Mouse (Mus musculus) forebrain, embryonic 11.5 days (tissue): Measurements from ENCODE around the gene Ifi204. TPM values are rescaled to one million over a fixed set of nuclear protein-coding genes. Genes with fewer than 3 reads are reported as not detected.
"Not testable (repeated sequence)": the region's sequence is repeated elsewhere in the genome, so short reads cannot be mapped to it uniquely, and the experiment has no call there.

Experiments
- ATAC-seq: fragments of 200-750 bp; cut with Nextera tagmentation; replicated peaks from 2 replicates; pipeline ENCODE4 v1.8.0; 2017; ENCODE audit warnings: moderate TSS enrichment; ENCODE audit not compliant: low FRiP score
- DNase-seq: peaks from one replicate; pipeline ENCODE4 v3.0.0-alpha.2; 2017; ENCODE audit warnings: low spot score
- H3K27ac ChIP-seq: fragments of 300-500 bp; sonication (generic); 2 replicates; pipeline ENCODE4 v1.5.1; 2014; ENCODE audit warnings: low read depth, low read length
- H3K27me3 ChIP-seq: fragments of 300-500 bp; sonication (generic); 2 replicates; pipeline ENCODE4 v1.6.1; 2014; ENCODE audit warnings: mild to moderate bottlenecking, low read length, mixed read lengths; ENCODE audit not compliant: control insufficient read depth, insufficient read depth
- H3K36me3 ChIP-seq: fragments of 300-500 bp; sonication (generic); 2 replicates; pipeline ENCODE4 v1.6.1; 2014; ENCODE audit warnings: mild to moderate bottlenecking, low read length, moderate library complexity, mixed read lengths; ENCODE audit not compliant: control insufficient read depth, insufficient read depth
- H3K4me1 ChIP-seq: fragments of 300-500 bp; sonication (generic); replicated peaks from 2 replicates; pipeline ENCODE4 v1.6.1; 2014; ENCODE audit warnings: low read length, mixed read lengths; ENCODE audit not compliant: control insufficient read depth, insufficient read depth
- H3K4me2 ChIP-seq: fragments of 300-500 bp; sonication (generic); 2 replicates; pipeline ENCODE4 v1.6.1; 2014; ENCODE audit warnings: low read depth, mild to moderate bottlenecking, low read length, moderate library complexity, mixed read lengths; ENCODE audit not compliant: severe bottlenecking
- H3K4me3 ChIP-seq: fragments of 300-500 bp; sonication (generic); 2 replicates; pipeline ENCODE4 v1.5.1; 2014; ENCODE audit warnings: low read depth, low read length
- H3K9ac ChIP-seq: fragments of 300-500 bp; sonication (generic); 2 replicates; pipeline ENCODE4 v1.6.1; 2014; ENCODE audit warnings: low read length
- H3K9me3 ChIP-seq: fragments of 300-500 bp; sonication (generic); 2 replicates; pipeline ENCODE4 v1.6.1; 2016; ENCODE audit warnings: low read length, mixed read lengths; ENCODE audit not compliant: control insufficient read depth
- WGBS: fragments of 180-500 bp; shearing (Covaris S2); extraction: QIAGEN DNeasy Blood & Tissue Kit; methylation state at CpG from one replicate; pipeline ENCODE4 v1.1.7; 2014; 5-methylcytosine and 5-hydroxymethylcytosine counted together
- polyA plus RNA-seq: library from polyadenylated mRNA; unstranded; fragments of >200 nt; fragmentation: Nextera tagmentation; extraction: Ambion mirVana; gene quantifications from 2 replicates; pipeline ENCODE4 v1.2.1, GENCODE M21; 2014

Ifi204 gene
- polyA plus RNA-seq: 0.56 and 0.71 TPM in 2 replicates

DNA sequence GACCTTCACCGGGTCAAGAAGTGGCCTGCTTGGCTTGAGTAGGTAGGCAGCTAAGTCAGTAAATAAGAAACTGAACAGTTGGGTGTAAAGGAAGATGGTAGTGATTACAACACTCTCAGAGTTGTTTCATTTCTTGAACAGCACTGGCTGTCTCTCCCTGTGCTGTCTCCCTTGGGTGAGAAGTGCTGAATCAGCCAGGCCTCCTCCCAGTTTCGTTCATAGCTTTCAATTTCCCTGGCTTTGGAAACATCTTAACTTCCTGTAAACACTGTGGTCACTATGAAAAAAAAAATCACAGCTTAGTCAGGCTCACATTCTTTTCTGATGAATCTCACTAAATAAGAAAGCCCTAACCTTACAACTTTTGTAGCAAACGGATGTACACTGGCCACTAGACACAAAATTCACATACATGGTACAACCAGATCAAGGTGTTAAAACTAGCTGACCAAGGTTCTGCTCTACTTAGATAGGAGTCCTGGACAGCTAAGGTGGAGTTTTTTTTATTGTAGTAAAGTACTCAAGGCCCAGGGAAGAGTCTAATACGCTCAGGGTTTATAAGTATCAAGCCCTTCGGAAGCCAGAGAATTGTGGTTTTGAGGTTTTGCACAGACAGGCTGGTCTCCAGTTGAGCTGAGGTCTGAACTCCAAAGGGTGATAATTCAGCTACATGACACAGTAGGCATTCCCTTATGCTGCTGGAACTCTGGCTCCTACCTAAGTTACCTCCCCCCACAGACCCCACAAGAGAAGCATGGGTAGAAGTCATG lies at the start of gene Ifi204:
Ifi204 (minus strand) TSS at position 96 of the 770 bp plus-strand sequence.
- not testable (repeated sequence) for H3K27me3 ChIP-seq, ATAC-seq, DNase-seq, H3K4me1 ChIP-seq, H3K4me2 ChIP-seq, H3K9me3 ChIP-seq, H3K36me3 ChIP-seq, H3K27ac ChIP-seq, H3K9ac ChIP-seq, H3K4me3 ChIP-seq
- 86% methylated on average over 5 of the region's 5 CpGs for WGBS

GRCm38 (mm10) chr1:173809294-173809693 lies 42.6 kb upstream of the Ifi204 start:
- H3K9me3 ChIP-seq, ATAC-seq, H3K9ac ChIP-seq, H3K27me3 ChIP-seq, H3K36me3 ChIP-seq, DNase-seq, H3K4me1 ChIP-seq, H3K4me2 ChIP-seq, H3K4me3 ChIP-seq, H3K27ac ChIP-seq: not testable (repeated sequence)
- 86% methylated on average over 2 of the region's 2 CpGs for WGBS

- not testable (repeated sequence) for H3K9me3 ChIP-seq, H3K27me3 ChIP-seq, H3K4me2 ChIP-seq, DNase-seq, ATAC-seq, H3K27ac ChIP-seq, H3K4me1 ChIP-seq, H3K4me3 ChIP-seq, H3K36me3 ChIP-seq, H3K9ac ChIP-seq
- 80% methylated on average over 2 of the region's 2 CpGs for WGBS
These were observed 36.0 kb upstream of the Ifi204 start for GRCm38 (mm10) chr1:173802689-173803281.

- not testable (repeated sequence) for H3K4me3 ChIP-seq, H3K9me3 ChIP-seq, DNase-seq, H3K36me3 ChIP-seq, H3K4me1 ChIP-seq, H3K27ac ChIP-seq, H3K9ac ChIP-seq, H3K4me2 ChIP-seq, H3K27me3 ChIP-seq, ATAC-seq
- 77% methylated on average over 3 of the region's 3 CpGs for WGBS
These were observed 35.5 kb upstream of the Ifi204 start for GRCm38 (mm10) chr1:173802207-173802606.

DNA sequence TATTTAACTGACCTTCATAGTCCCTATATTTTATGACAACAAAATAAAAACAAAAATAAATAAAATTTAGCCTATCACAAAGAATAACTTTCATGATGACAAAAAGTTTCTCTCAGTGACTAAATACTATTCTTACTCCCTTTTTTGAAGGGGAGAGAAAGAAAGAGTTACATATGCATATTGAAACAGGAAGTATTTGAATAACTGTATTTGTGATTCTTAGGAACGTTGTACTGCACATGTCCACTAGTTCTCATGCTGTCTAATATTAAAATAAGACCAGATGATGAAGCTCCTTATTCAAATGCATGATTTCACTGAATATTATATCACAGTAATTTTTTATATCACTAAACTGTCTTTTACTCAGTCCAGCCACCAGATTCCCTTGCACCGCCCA lies 35.0 kb upstream of the Ifi204 start:
- H3K9me3 ChIP-seq, DNase-seq, H3K27ac ChIP-seq, H3K27me3 ChIP-seq, H3K4me1 ChIP-seq, H3K36me3 ChIP-seq, H3K4me2 ChIP-seq, H3K4me3 ChIP-seq, H3K9ac ChIP-seq, ATAC-seq: not testable (repeated sequence)
- 95% methylated on average over 2 of the region's 2 CpGs for WGBS

DNA sequence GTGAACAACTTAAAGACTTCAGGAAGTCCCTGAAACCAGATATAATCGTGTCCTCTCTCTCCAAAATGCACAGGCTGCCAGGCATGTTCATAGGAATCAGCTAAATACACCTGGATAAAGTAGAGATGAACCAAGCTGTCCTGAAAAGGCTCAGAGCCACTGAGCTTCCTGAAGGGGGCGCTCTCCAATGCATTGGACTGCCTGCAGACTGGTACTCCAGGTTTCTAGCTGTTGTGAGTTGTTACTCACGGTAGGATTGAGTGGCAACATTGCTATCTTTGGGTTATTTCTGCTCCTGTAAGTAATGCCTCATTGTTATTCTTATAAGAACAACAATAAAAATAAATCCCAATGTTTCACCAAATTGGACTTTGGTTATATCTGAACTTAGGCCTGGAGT lies 6.7 kb upstream of the Ifi204 start:
- H3K9ac ChIP-seq, H3K36me3 ChIP-seq, H3K4me3 ChIP-seq, H3K9me3 ChIP-seq, H3K4me1 ChIP-seq, H3K27me3 ChIP-seq, DNase-seq, ATAC-seq, H3K27ac ChIP-seq, H3K4me2 ChIP-seq: not testable (repeated sequence)
- WGBS: 75% methylated on average over 2 of the region's 3 CpGs

DNA sequence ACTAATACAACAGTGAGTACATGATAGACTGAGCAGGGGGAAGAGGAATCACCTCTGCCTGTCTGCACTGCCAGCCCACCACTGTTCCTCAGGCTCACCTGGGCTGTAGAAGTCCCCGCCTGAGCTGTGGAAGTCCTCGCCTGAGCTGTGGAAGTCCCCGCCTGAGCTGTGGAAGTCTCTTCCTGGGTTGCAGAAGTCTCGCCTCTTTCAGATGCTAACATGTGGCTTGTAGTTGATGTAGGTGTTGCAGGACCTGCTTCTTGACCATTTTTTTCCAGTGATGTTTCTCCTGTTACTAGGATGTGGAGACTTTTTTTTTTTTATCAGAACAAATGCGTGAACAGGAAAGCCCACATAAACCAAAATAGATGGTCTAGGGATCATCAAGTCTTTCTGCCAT lies 6.7 kb downstream of the Ifi204 start:
- not testable (repeated sequence) for ATAC-seq, H3K9ac ChIP-seq, H3K27me3 ChIP-seq, H3K36me3 ChIP-seq, H3K4me1 ChIP-seq, H3K27ac ChIP-seq, H3K4me2 ChIP-seq, H3K9me3 ChIP-seq, H3K4me3 ChIP-seq, DNase-seq
- WGBS: 88% methylated on average over 5 of the region's 5 CpGs

DNA sequence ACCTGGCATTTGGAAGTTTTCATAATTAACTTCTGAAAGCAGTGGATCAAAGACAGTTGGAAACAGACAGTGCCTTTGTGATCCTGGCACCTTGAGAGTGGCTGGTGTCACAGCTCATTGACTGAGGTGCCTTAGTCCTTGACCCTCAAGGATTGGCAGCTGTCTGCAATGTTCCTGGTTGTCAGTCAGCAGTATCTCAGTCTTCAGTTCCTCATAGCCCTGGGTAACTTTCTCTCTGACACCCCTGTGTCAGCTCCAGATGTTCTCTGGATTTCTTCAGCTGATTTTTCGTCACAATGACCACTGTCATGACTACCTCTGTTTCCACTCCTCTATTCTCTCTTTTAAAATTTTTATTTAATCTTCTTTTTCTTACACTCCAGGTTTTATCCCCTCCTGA lies 24.5 kb downstream of the Ifi204 start:
- no peaks in the 10 kb centered on the region for H3K27me3 ChIP-seq
- no peaks in the 10 kb centered on the region for H3K36me3 ChIP-seq
- no peak overlapping the region for H3K4me3 ChIP-seq
- DNase-seq (no peak), ATAC-seq (no peak)
- H3K27ac ChIP-seq: no peak overlapping the region
- H3K4me1 ChIP-seq: no peaks in the 10 kb centered on the region
- H3K9ac ChIP-seq: no peak overlapping the region
- 79% methylated on average over 1 of the region's 1 CpGs for WGBS
- H3K9me3 ChIP-seq: no peaks in the 10 kb centered on the region
- H3K4me2 ChIP-seq: no peak overlapping the region

- Histone ChIP-seq H3K4me1 (no peaks in the 10 kb centered on the region), H3K27ac (no peak within 1 kb of the TSS), H3K27me3 (no peaks in the 10 kb centered on the region), H3K9me3 (no peaks in the 10 kb centered on the region), H3K4me3 (no peak within 1 kb of the TSS), H3K4me2 (no peak within 1 kb of the TSS), H3K9ac (no peak within 1 kb of the TSS), H3K36me3 (no peaks in the 10 kb centered on the region)
- no peak for ATAC-seq
- WGBS: 78% methylated on average over 4 of the region's 4 CpGs
- DNase-seq: no peak
These were observed 25.1 kb downstream of the Ifi204 start, which contains the start of gene Ifi207 for GRCm38 (mm10) chr1:173741656-173742055. Ifi207 (minus strand) TSS chr1:173741747.
